Mouse (Mus musculus) adipose tissue, adult 10 weeks (tissue): Measurements from ENCODE around the gene Catsperb. TPM values are rescaled to one million over a fixed set of nuclear protein-coding genes. Genes with fewer than 3 reads are reported as not detected.

ENCODE experiments used
- polyA plus RNA-seq: library from polyadenylated mRNA; stranded (reverse); fragments of 350-450 nt; fragmentation: Illumina TruSeq; extraction: RNeasy Lipid Tissue Mini Kit (QIAGEN cat#74804); gene quantifications from one replicate; pipeline ENCODE4 v1.2.3, GENCODE M21; 2014; ENCODE audit warnings: low read depth, low replicate concordance

Gene Catsperb
- 1.7 TPM for polyA plus RNA-seq

DNA sequence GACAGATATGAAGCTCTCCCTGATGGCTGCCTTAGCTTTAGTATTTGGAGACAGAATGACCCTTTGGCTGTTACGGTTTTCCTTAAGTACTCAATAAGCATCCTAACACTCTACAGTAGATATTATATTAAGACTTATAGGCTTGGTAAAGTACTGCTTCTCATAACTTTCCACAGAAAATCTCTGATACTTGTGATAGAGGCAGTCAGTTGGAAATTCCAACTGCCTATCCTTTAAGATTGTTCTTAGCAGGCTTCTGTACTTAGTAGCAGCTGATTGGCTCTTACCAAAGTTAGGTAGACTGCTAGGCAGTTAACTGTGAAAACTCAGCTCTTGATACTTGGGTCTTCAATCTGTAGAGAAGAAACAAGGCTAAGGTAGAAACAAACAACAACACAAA, at the start of gene Catsperb:
Catsperb (plus strand) TSS at position 301 of the 400 bp plus-strand sequence.

